Mouse (Mus musculus) CH12.LX (cell line): ENCODE results near the gene Gm1673. TPM values are rescaled to one million over a fixed set of nuclear protein-coding genes. Genes with fewer than 3 reads are reported as not detected.
A peak's percentile ranks its signal among the peaks of the same experiment; 100 is the strongest.

Experiments used
- DNase-seq: peaks from one replicate; pipeline ENCODE4 v3.0.0-alpha.2; 2013; ENCODE audit errors: extremely low read depth
- H3K27ac ChIP-seq: 2 replicates; pipeline ENCODE4 v1.5.1; 2012; ENCODE audit warnings: low read depth, mild to moderate bottlenecking, control low read depth, moderate library complexity; ENCODE audit not compliant: insufficient read depth
- H3K27me3 ChIP-seq: replicated peaks from 2 replicates; pipeline ENCODE3; 2012; ENCODE audit warnings: inconsistent platforms
- H3K36me3 ChIP-seq, 2 experiments: replicated peaks in 1 of 2; 2 replicates each; pipeline versions ENCODE3 to v1.6.1; 2012; ENCODE audit warnings: inconsistent platforms in 1 of 2, low read length in 1 of 2, mild to moderate bottlenecking in 1 of 2, mixed read lengths in 1 of 2, moderate library complexity in 1 of 2; ENCODE audit not compliant: control insufficient read depth in 1 of 2, insufficient read depth in 1 of 2
- H3K4me1 ChIP-seq, 2 experiments: 2 replicates each; pipeline ENCODE4 v1.6.1; 2012; ENCODE audit warnings: inconsistent platforms in 1 of 2, moderate library complexity in 1 of 2; ENCODE audit not compliant: insufficient read depth in 2 of 2, control insufficient read depth in 1 of 2
- H3K4me2 ChIP-seq: 2 replicates; pipeline ENCODE4 v1.6.1; 2012; ENCODE audit warnings: low read depth, mild to moderate bottlenecking, control low read depth; ENCODE audit not compliant: poor library complexity, insufficient read depth, severe bottlenecking
- H3K4me3 ChIP-seq, 3 experiments: fragments of 150-350 bp in 1 of 3; sonication (generic) in 1 of 3; replicated peaks in 1 of 3; 2 replicates each; pipeline versions ENCODE3 to v1.5.1; 2011 to 2012; ENCODE audit warnings: low read depth in 2 of 3, low read length in 2 of 3, mild to moderate bottlenecking in 2 of 3, moderate library complexity in 2 of 3, control low read depth in 1 of 3, improper control_type of control experiment in 1 of 3, inconsistent platforms in 1 of 3, mixed read lengths in 1 of 3; ENCODE audit not compliant: poor library complexity in 1 of 3
- H3K79me2 ChIP-seq: replicated peaks from 2 replicates; pipeline ENCODE4 v1.6.1; 2012; ENCODE audit warnings: mild to moderate bottlenecking, moderate library complexity; ENCODE audit not compliant: control insufficient read depth, poor library complexity, insufficient read depth, severe bottlenecking; ENCODE audit errors: extremely low read depth
- H3K9ac ChIP-seq: 2 replicates; pipeline ENCODE4 v1.6.1; 2012; ENCODE audit warnings: low read depth, mild to moderate bottlenecking, control low read depth, moderate library complexity; ENCODE audit not compliant: insufficient read depth
- H3K9me3 ChIP-seq: replicated peaks from 2 replicates; pipeline ENCODE3; 2012; ENCODE audit warnings: low read length, inconsistent platforms, mixed read lengths
- BHLHE40 ChIP-seq: IDR thresholded peaks from 2 replicates; pipeline ENCODE4 v1.6.1; 2011; ENCODE audit warnings: mild to moderate bottlenecking, low read depth, low read length, improper control_type of control experiment
- CTCF ChIP-seq, 2 experiments: IDR thresholded peaks in 1 of 2; conservative IDR thresholded peaks in 1 of 2; 2 replicates each; pipeline ENCODE4 v1.5.1; 2011 to 2012; ENCODE audit warnings: low read depth in 2 of 2, low read length in 2 of 2, improper control_type of control experiment in 1 of 2, inconsistent platforms in 1 of 2, mild to moderate bottlenecking in 1 of 2, moderate library complexity in 1 of 2
- E2F4 ChIP-seq: IDR thresholded peaks from 2 replicates; pipeline ENCODE4 v1.6.1; 2011; ENCODE audit warnings: low read depth, low read length, improper control_type of control experiment; ENCODE audit not compliant: insufficient replicate concordance
- ELF1 ChIP-seq: IDR thresholded peaks from 2 replicates; pipeline ENCODE4 v1.6.1; 2014; ENCODE audit warnings: low read depth, mild to moderate bottlenecking, inconsistent platforms, low read length, improper control_type of control experiment
- JUN ChIP-seq: IDR thresholded peaks from 2 replicates; pipeline ENCODE4 v1.6.1; 2011; ENCODE audit warnings: low read depth, mild to moderate bottlenecking, low read length, improper control_type of control experiment, moderate library complexity; ENCODE audit not compliant: insufficient read depth
- KAT2A ChIP-seq: IDR thresholded peaks from 2 replicates; pipeline ENCODE4 v1.6.1; 2012; ENCODE audit warnings: low read length, improper control_type of control experiment, inconsistent platforms; ENCODE audit not compliant: insufficient replicate concordance
- MAFK ChIP-seq: IDR thresholded peaks from 2 replicates; pipeline ENCODE4 v1.6.1; 2011; ENCODE audit warnings: low read length, improper control_type of control experiment; ENCODE audit not compliant: insufficient replicate concordance
- MAX ChIP-seq: IDR thresholded peaks from 2 replicates; pipeline ENCODE4 v1.6.1; 2011; ENCODE audit warnings: low read length, improper control_type of control experiment
- MAZ ChIP-seq: IDR thresholded peaks from 2 replicates; pipeline ENCODE4 v1.6.1; 2012; ENCODE audit warnings: low read depth, mild to moderate bottlenecking, inconsistent platforms, low read length, improper control_type of control experiment, moderate library complexity
- MEF2A ChIP-seq: IDR thresholded peaks from 2 replicates; pipeline ENCODE4 v1.6.1; 2014; ENCODE audit warnings: low read depth, mild to moderate bottlenecking, inconsistent platforms, low read length, improper control_type of control experiment, borderline replicate concordance
- MXI1 ChIP-seq: IDR thresholded peaks from 2 replicates; pipeline ENCODE4 v1.6.1; 2011; ENCODE audit warnings: mild to moderate bottlenecking, low read depth, low read length, improper control_type of control experiment
- MYC ChIP-seq: IDR thresholded peaks from 2 replicates; pipeline ENCODE4 v1.6.1; 2011; ENCODE audit warnings: low read depth, mild to moderate bottlenecking, improper control_type of control experiment, low read length
- PAX5 ChIP-seq: IDR thresholded peaks from 2 replicates; pipeline ENCODE4 v1.6.1; 2012; ENCODE audit warnings: low read length, inconsistent platforms, mixed read lengths
- POLR2AphosphoS2 ChIP-seq: IDR thresholded peaks from 2 replicates; pipeline ENCODE4 v1.6.1; 2011; ENCODE audit warnings: low read depth, low read length, improper control_type of control experiment
- RAD21 ChIP-seq: IDR thresholded peaks from 2 replicates; pipeline ENCODE4 v1.6.1; 2011; ENCODE audit warnings: low read depth, mild to moderate bottlenecking, low read length, improper control_type of control experiment, moderate library complexity
- SMC3 ChIP-seq: IDR thresholded peaks from 2 replicates; pipeline ENCODE4 v1.6.1; 2011; ENCODE audit warnings: low read depth, low read length, improper control_type of control experiment
- TBP ChIP-seq: conservative IDR thresholded peaks from 2 replicates; pipeline ENCODE4 v1.6.1; 2011; ENCODE audit warnings: low read depth, low read length, improper control_type of control experiment
- USF1 ChIP-seq: IDR thresholded peaks from 2 replicates; pipeline ENCODE4 v1.6.1; 2014; ENCODE audit warnings: low read depth, mild to moderate bottlenecking, inconsistent platforms, low read length, improper control_type of control experiment
- ZKSCAN1 ChIP-seq: IDR thresholded peaks from 2 replicates; pipeline ENCODE4 v1.6.1; 2012; ENCODE audit warnings: low read depth, inconsistent platforms, low read length, improper control_type of control experiment, borderline replicate concordance
- ZMIZ1 ChIP-seq: IDR thresholded peaks from 2 replicates; pipeline ENCODE4 v1.6.1; 2012; ENCODE audit warnings: low read depth, mild to moderate bottlenecking, inconsistent platforms, low read length, improper control_type of control experiment
- dilution Hi-C: fragments of 300-500 bp; cut with MboI; formaldehyde crosslinking; loops from 2 replicates; pipeline ENCODE4 v1.14.3; 2020; ENCODE audit warnings: low sequenced_read_pairs; ENCODE audit not compliant: extremely low pct_unique_long_range_greater_than_20kb, extremely low pct_ligation_motif_present
- in situ Hi-C: fragments of 300-500 bp; cut with MboI; formaldehyde crosslinking; loops from 3 replicates; pipeline ENCODE4 v1.14.3; 2019; ENCODE audit warnings: low sequenced_read_pairs, low pct_ligation_motif_present, low pct_unique_long_range_greater_than_20kb, mixed read lengths
- polyA plus RNA-seq: library from polyadenylated mRNA; unstranded; fragments of >175 nt; gene quantifications from 2 replicates; pipeline ENCODE4 v1.2.1, GENCODE M21; 2012; ENCODE audit warnings: low read depth; ENCODE audit not compliant: insufficient read length
- total RNA-seq, 2 experiments: library from RNA; depleted of rRNA; stranded (reverse); fragments of 300-350 nt in 1 of 2; fragments of >200 nt in 1 of 2; gene quantifications; 2 replicates each; pipeline ENCODE4 v1.2.3; 2012 to 2014

Gm1673 gene
- total and polyA plus RNA-seq, 3 experiments: not detected

GRCm38 (mm10) chr5:34007392-34007941 is 24.2 kb downstream of the Gm1673 start:
- in situ Hi-C loops: no loop called here
- Histone ChIP-seq H3K36me3 (no peaks in the 10 kb centered on the region), H3K9me3 (no peaks in the 10 kb centered on the region), H3K9ac (no peak overlapping the region), H3K79me2 (no peaks in the 10 kb centered on the region), H3K27ac (no peak overlapping the region), H3K4me1 (0 out of 4 replicates have a peak, but pooled peaks cover 0 to 4% of the 10 kb centered on the region in 2 experiments), H3K4me3 (no peak overlapping the region), H3K27me3 (no peaks in the 10 kb centered on the region), H3K4me2 (no peak overlapping the region)
- dilution Hi-C loops: no loop called here
- no peak for DNase-seq
- TF ChIP-seq USF1 (no peak), JUN (no peak), PAX5 (no peak), MAFK (no peak), RAD21 (no peak), E2F4 (no peak), MAZ (no peak), MAX (no peak), MYC (no peak), MEF2A (no peak), CTCF (conservative IDR thresholded peaks at IDR 0.05 in 1 of 2, IDR thresholded peaks at IDR 0.05 in 1 of 2; ENCODE audit: low read depth in 2 of 2, low read length in 2 of 2) (no peak), BHLHE40 (no peak), KAT2A (no peak), TBP (no peak), MXI1 (no peak), SMC3 (no peak)

- TF ChIP-seq ELF1: peak; percentile 51; the same call in 1 of the 2 replicates
- 0 out of 2 replicates have a peak, but pooled peaks have one; percentile 11 for TF ChIP-seq SMC3
- no peak for TF ChIP-seq ZMIZ1
- TF ChIP-seq KAT2A: peak; percentile 81
- TF ChIP-seq ZKSCAN1: no peak
- TF ChIP-seq POLR2AphosphoS2: no peak
- TF ChIP-seq CTCF (conservative IDR thresholded peaks at IDR 0.05 in 1 of 2, IDR thresholded peaks at IDR 0.05 in 1 of 2; ENCODE audit: low read depth in 2 of 2, low read length in 2 of 2): peak; percentile 75 to 99
- in situ Hi-C loops (loop anchor here (5.0 kb wide), 1 partner anchor 98 kb away; no protein-coding TSS in a partner anchor), dilution Hi-C loops (no loop called here)
- no peak overlapping the region for H3K9ac ChIP-seq
- no peak overlapping the region for H3K4me2 ChIP-seq
- DNase-seq: peak; percentile 55
- H3K36me3 ChIP-seq: no peaks in the 10 kb centered on the region
- no peak overlapping the region for H3K4me3 ChIP-seq
- H3K4me1 ChIP-seq: 0 out of 4 replicates have a peak, but pooled peaks cover 0 to 2% of the 10 kb centered on the region in 2 experiments
- no peaks in the 10 kb centered on the region for H3K79me2 ChIP-seq
- H3K27ac ChIP-seq: no peak overlapping the region
- H3K27me3 ChIP-seq: no peaks in the 10 kb centered on the region
- H3K9me3 ChIP-seq: no peaks in the 10 kb centered on the region
Measured at GRCm38 (mm10) chr5:34014652-34015051, 31.4 kb downstream of the Gm1673 start.
